Mouse (Mus musculus): ENCODE measurements around the gene Cldn34a. TPM values are rescaled to one million over a fixed set of nuclear protein-coding genes. Genes with fewer than 3 reads are reported as not detected.
"Not testable (repeated sequence)": the region's sequence is repeated elsewhere in the genome, so short reads cannot be mapped to it uniquely, and the experiment has no call there.

The Cldn34a gene
- polyA plus RNA-seq (2015; fragmentation: Nextera tagmentation; extraction: Ambion mirVana): not detected in 2 replicates

DNA sequence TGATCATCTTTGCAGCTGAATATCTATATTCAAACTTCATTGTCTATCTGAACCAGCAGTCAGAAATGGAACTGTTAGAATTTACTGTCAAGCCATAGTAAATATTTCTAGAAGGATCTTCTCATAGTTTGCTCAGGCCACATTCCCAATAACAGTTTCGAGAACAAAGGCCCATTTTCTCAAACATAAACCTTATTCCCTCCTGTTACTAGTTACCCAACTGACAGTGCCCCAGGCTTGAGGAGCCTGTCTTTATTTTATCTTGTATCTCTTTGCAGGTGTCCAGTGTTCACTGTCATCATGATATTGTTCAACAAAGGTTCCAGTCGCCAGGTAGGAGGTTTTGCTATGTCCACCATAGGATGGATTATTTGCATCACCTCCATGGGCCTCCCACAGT is at the start of gene Cldn34a:
TSS of gene Cldn34a (plus strand) at position 301 of the 400 bp plus-strand sequence.
- Histone ChIP-seq H3K9me3 (no peaks in the 10 kb centered on the region), H3K36me3 (no peaks in the 10 kb centered on the region), H3K27me3 (replicated peaks) (no peaks in the 10 kb centered on the region), H3K4me3 (replicated peaks) (no peak within 1 kb of the TSS), H3K4me2 (no peak within 1 kb of the TSS), H3K9ac (no peak within 1 kb of the TSS), H3K27ac (no peak within 1 kb of the TSS), H3K4me1 (no peaks in the 10 kb centered on the region)
- ATAC-seq (ENCODE audit: insufficient read depth, low FRiP score, low read depth): no peak
- WGBS: 77% methylated on average over 2 of the region's 2 CpGs

- WGBS: 80% methylated on average over 2 of the region's 2 CpGs
- H3K4me2 ChIP-seq; H3K36me3 ChIP-seq; H3K4me3 ChIP-seq (replicated peaks); H3K9ac ChIP-seq; H3K9me3 ChIP-seq; H3K27ac ChIP-seq; H3K4me1 ChIP-seq; H3K27me3 ChIP-seq (replicated peaks); ATAC-seq (ENCODE audit: insufficient read depth, low FRiP score, low read depth): not testable (repeated sequence)
Observed at GRCm38 (mm10) chrX:152518611-152519010, 44.5 kb upstream of the Cldn34a start.

DNA sequence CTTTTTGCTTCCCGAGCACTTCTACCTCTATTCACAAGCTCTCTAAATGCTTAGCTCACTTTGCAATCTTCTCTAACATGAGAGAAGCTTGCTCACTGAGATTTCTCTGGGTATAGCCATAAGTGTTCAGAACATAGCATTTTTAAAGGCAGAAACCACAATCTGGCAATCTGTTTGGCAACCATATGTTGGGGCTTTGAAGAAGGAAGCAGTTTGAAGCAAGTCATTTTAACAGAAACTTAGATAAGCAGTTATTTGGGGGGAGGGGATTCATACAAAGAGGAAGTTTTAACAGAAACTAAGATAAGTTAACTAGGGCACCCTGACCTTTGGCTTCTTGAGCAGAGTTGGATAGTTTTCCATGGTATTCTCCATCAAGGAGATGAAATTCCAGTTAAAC is 17.4 kb upstream of the Cldn34a start:
- H3K36me3 ChIP-seq: no peaks in the 10 kb centered on the region
- no peak overlapping the region for H3K27ac ChIP-seq
- no peak for ATAC-seq (ENCODE audit: insufficient read depth, low FRiP score, low read depth)
- H3K4me3 ChIP-seq (replicated peaks): no peak overlapping the region
- no peaks in the 10 kb centered on the region for H3K4me1 ChIP-seq
- H3K4me2 ChIP-seq: no peak overlapping the region
- no peaks in the 10 kb centered on the region for H3K9me3 ChIP-seq
- H3K9ac ChIP-seq: no peak overlapping the region
- 79% methylated on average over 1 of the region's 1 CpGs for WGBS
- no peaks in the 10 kb centered on the region for H3K27me3 ChIP-seq (replicated peaks)

GRCm38 (mm10) chrX:152548180-152548579 is 15.0 kb upstream of the Cldn34a start:
- H3K4me1 ChIP-seq: no peaks in the 10 kb centered on the region
- no peak overlapping the region for H3K4me2 ChIP-seq
- H3K9me3 ChIP-seq: no peaks in the 10 kb centered on the region
- no peaks in the 10 kb centered on the region for H3K36me3 ChIP-seq
- no peak overlapping the region for H3K4me3 ChIP-seq (replicated peaks)
- no peak overlapping the region for H3K27ac ChIP-seq
- 54% methylated on average over 1 of the region's 1 CpGs for WGBS
- H3K27me3 ChIP-seq (replicated peaks): no peaks in the 10 kb centered on the region
- no peak overlapping the region for H3K9ac ChIP-seq
- ATAC-seq (ENCODE audit: insufficient read depth, low FRiP score, low read depth): no peak

GRCm38 (mm10) chrX:152557446-152557845 is 5.7 kb upstream of the Cldn34a start:
- ATAC-seq (ENCODE audit: insufficient read depth, low FRiP score, low read depth): no peak
- 71% methylated on average over 6 of the region's 6 CpGs for WGBS
- Histone ChIP-seq H3K4me1 (no peaks in the 10 kb centered on the region), H3K27ac (no peak overlapping the region), H3K36me3 (no peaks in the 10 kb centered on the region), H3K9ac (no peak overlapping the region), H3K4me3 (replicated peaks) (no peak overlapping the region), H3K4me2 (no peak overlapping the region), H3K9me3 (no peaks in the 10 kb centered on the region), H3K27me3 (replicated peaks) (no peaks in the 10 kb centered on the region)

Other genes starting within 250 kb of the Cldn34a start
- 15.7 and 16.4 TPM in 2 replicates for gene Kantr, start 235.8 kb upstream of the Cldn34a start, polyA plus RNA-seq (2015; fragmentation: Nextera tagmentation; extraction: Ambion mirVana)
- 29.8 and 34.0 TPM in 2 replicates for gene Tspyl2, start 220.9 kb upstream of the Cldn34a start, polyA plus RNA-seq (2015; fragmentation: Nextera tagmentation; extraction: Ambion mirVana)
- gene Gpr173, start 194.6 kb upstream of the Cldn34a start, polyA plus RNA-seq (2015; fragmentation: Nextera tagmentation; extraction: Ambion mirVana): 2.9 TPM in 2 replicates
- gene Shroom2, start 206.1 kb downstream of the Cldn34a start, polyA plus RNA-seq (2015; fragmentation: Nextera tagmentation; extraction: Ambion mirVana): 5.0 and 5.4 TPM in 2 replicates
- 0.13 and 0.21 TPM in 2 replicates for gene Gpr143, start 218.6 kb downstream of the Cldn34a start, polyA plus RNA-seq (2015; fragmentation: Nextera tagmentation; extraction: Ambion mirVana)

All from stomach, embryonic 15.5 days (tissue).